Comparison of ENCODE assay signal across 8 mouse cellular contexts in genomic region chr11:115153699-115154292, GRCm38 (mm10). TPM values are rescaled to one million over a fixed set of nuclear protein-coding genes. Genes with fewer than 3 reads are reported as not detected.
DNase-seq lines count a peak whose midpoint lies in the region; ATAC-seq and TF ChIP-seq lines count a peak whose summit lies in the region.

No protein-coding gene starts in this region.

- 0 out of 2 replicates have a peak overlapping the region, but pooled peaks have one; percentile 5 for H3K9ac ChIP-seq in ES-Bruce4 (ENCODE audit: low read depth, poor library complexity, severe bottlenecking)
- H3K9ac ChIP-seq in embryonic facial prominence, embryonic 15.5 days = no peak overlapping the region
- peak overlapping the region; percentile 22; the same call in 1 of the 2 replicates for H3K9ac ChIP-seq in heart, embryonic 16.5 days (ENCODE audit: low read length)
- peak overlapping the region; percentile 43; the same call in 1 of the 2 replicates for H3K9ac ChIP-seq in lung, embryonic 16.5 days (ENCODE audit: low read length)

- no peak for TF ChIP-seq EP300 in ES-Bruce4 (IDR thresholded peaks at IDR 0.05; ENCODE audit: insufficient read depth, low read depth, low read length)

- no peak overlapping the region for H3K27ac ChIP-seq in ES-Bruce4 (ENCODE audit: insufficient read depth, low read length)
- H3K27ac ChIP-seq in bone marrow, adult 2 months (ENCODE audit: control insufficient read depth, insufficient read depth, low read depth, low read length, poor library complexity) = peak overlapping the region; percentile 77
- H3K27ac ChIP-seq in embryonic facial prominence, embryonic 15.5 days (replicated peaks) = no peak overlapping the region
- H3K27ac ChIP-seq in heart, embryonic 16.5 days (ENCODE audit: low read length) = no peak overlapping the region
- H3K27ac ChIP-seq in lung, embryonic 16.5 days (ENCODE audit: low read length) = no peak overlapping the region
- H3K27ac ChIP-seq in olfactory bulb, adult 2 months (ENCODE audit: insufficient read depth, low read depth, low read length) = no peak overlapping the region

- peak; percentile 84 for DNase-seq in kidney, postnatal 14 days
- peak; percentile 94 for DNase-seq in thymus, postnatal 14 days

- TF ChIP-seq CTCF in ES-Bruce4 (IDR thresholded peaks at IDR 0.05; ENCODE audit: low read depth, low read length) = peak; percentile 91
- TF ChIP-seq CTCF in bone marrow, adult 2 months (IDR thresholded peaks at IDR 0.05; ENCODE audit: control insufficient read depth, insufficient read depth, low read length) = peak; percentile 93
- TF ChIP-seq CTCF in olfactory bulb, adult 2 months (IDR thresholded peaks at IDR 0.05; ENCODE audit: insufficient read depth, low read depth, low read length) = peak; percentile 49; the same call in 1 of the 2 replicates

- H3K36me3 ChIP-seq in ES-Bruce4 (ENCODE audit: control insufficient read depth, insufficient read depth, low read length, poor library complexity, severe bottlenecking) = no peaks in the 10 kb centered on the region
- H3K36me3 ChIP-seq in embryonic facial prominence, embryonic 15.5 days = no peaks in the 10 kb centered on the region
- H3K36me3 ChIP-seq in heart, embryonic 16.5 days (ENCODE audit: control insufficient read depth, insufficient read depth) = no peaks in the 10 kb centered on the region
- H3K36me3 ChIP-seq in lung, embryonic 16.5 days (ENCODE audit: control insufficient read depth, insufficient read depth, low read length) = no peaks in the 10 kb centered on the region

- H3K9me3 ChIP-seq in ES-Bruce4 (replicated peaks; ENCODE audit: control insufficient read depth, insufficient read depth, low read length, poor library complexity, severe bottlenecking) = no peaks in the 10 kb centered on the region
- no peaks in the 10 kb centered on the region for H3K9me3 ChIP-seq in embryonic facial prominence, embryonic 15.5 days (replicated peaks)
- H3K9me3 ChIP-seq in heart, embryonic 16.5 days (replicated peaks; ENCODE audit: control insufficient read depth, low read length) = peaks cover 5% of the 10 kb centered on the region; the same call in 1 of the 2 replicates
- H3K9me3 ChIP-seq in lung, embryonic 16.5 days (ENCODE audit: control insufficient read depth, low read length) = no peaks in the 10 kb centered on the region

- H3K4me2 ChIP-seq in embryonic facial prominence, embryonic 15.5 days (replicated peaks) = peak overlapping the region; percentile 49
- peak overlapping the region; percentile 61 for H3K4me2 ChIP-seq in heart, embryonic 16.5 days (ENCODE audit: low read depth, low read length)
- peak overlapping the region; percentile 53 for H3K4me2 ChIP-seq in lung, embryonic 16.5 days (ENCODE audit: low read depth, low read length)

- H3K4me1 ChIP-seq in ES-Bruce4 (ENCODE audit: control insufficient read depth, insufficient read depth, low read length) = no peaks in the 10 kb centered on the region
- H3K4me1 ChIP-seq in bone marrow, adult 2 months (ENCODE audit: control insufficient read depth, insufficient read depth, low read length) = peaks cover 14% of the 10 kb centered on the region
- peaks cover 23% of the 10 kb centered on the region; the same call in 1 of the 2 replicates for H3K4me1 ChIP-seq in embryonic facial prominence, embryonic 15.5 days
- peaks cover 16% of the 10 kb centered on the region; the same call in 1 of the 2 replicates for H3K4me1 ChIP-seq in heart, embryonic 16.5 days (ENCODE audit: control insufficient read depth, insufficient read depth, low read length)
- H3K4me1 ChIP-seq in lung, embryonic 16.5 days (replicated peaks; ENCODE audit: control insufficient read depth, insufficient read depth, low read length) = peaks cover 21% of the 10 kb centered on the region
- H3K4me1 ChIP-seq in olfactory bulb, adult 2 months (ENCODE audit: control insufficient read depth, insufficient read depth, low read length) = peaks cover 10% of the 10 kb centered on the region; the same call in 1 of the 2 replicates

- peak; percentile 63 for ATAC-seq in embryonic facial prominence, embryonic 15.5 days (ENCODE audit: insufficient number of reproducible peaks, low FRiP score, low TSS enrichment, low read depth)
- ATAC-seq in heart, embryonic 16.5 days (replicated peaks; ENCODE audit: extremely low read depth, insufficient read depth, low FRiP score) = peak; percentile 57
- peak; percentile 74 for ATAC-seq in lung, embryonic 16.5 days (ENCODE audit: low read depth)

- H3K27me3 ChIP-seq in ES-Bruce4 (ENCODE audit: control insufficient read depth, insufficient read depth, low read length, poor library complexity, severe bottlenecking) = no peaks in the 10 kb centered on the region
- H3K27me3 ChIP-seq in embryonic facial prominence, embryonic 15.5 days = peaks cover 40% of the 10 kb centered on the region
- peaks cover 44% of the 10 kb centered on the region for H3K27me3 ChIP-seq in heart, embryonic 16.5 days (ENCODE audit: control insufficient read depth, insufficient read depth, low read length)
- peaks cover 27% of the 10 kb centered on the region for H3K27me3 ChIP-seq in lung, embryonic 16.5 days (ENCODE audit: control insufficient read depth, insufficient read depth, low read depth, low read length)

- WGBS in bone marrow, adult 2 months = under 1% methylated on average over 35 of the region's 35 CpGs
- under 1% methylated on average over 35 of the region's 35 CpGs for WGBS in embryonic facial prominence, embryonic 15.5 days
- under 1% methylated on average over 35 of the region's 35 CpGs for WGBS in heart, embryonic 16.5 days
- WGBS in lung, embryonic 16.5 days = under 1% methylated on average over 34 of the region's 35 CpGs
- 2% methylated on average over 35 of the region's 35 CpGs for WGBS in olfactory bulb, adult 2 months

- peak overlapping the region; percentile 70 for H3K4me3 ChIP-seq in ES-Bruce4 (ENCODE audit: low read depth, low read length)
- peak overlapping the region; percentile 83 for H3K4me3 ChIP-seq in bone marrow, adult 2 months (replicated peaks; ENCODE audit: control insufficient read depth, low read depth, low read length)
- H3K4me3 ChIP-seq in embryonic facial prominence, embryonic 15.5 days (replicated peaks) = peak overlapping the region; percentile 31
- peak overlapping the region; percentile 44 for H3K4me3 ChIP-seq in heart, embryonic 16.5 days (ENCODE audit: low read length)
- peak overlapping the region; percentile 46 for H3K4me3 ChIP-seq in lung, embryonic 16.5 days (ENCODE audit: low read length)
- H3K4me3 ChIP-seq in olfactory bulb, adult 2 months (ENCODE audit: insufficient read depth, low read depth, low read length) = peak overlapping the region; percentile 15

- peak; percentile 61 for TF ChIP-seq POLR2A in ES-Bruce4 (IDR thresholded peaks at IDR 0.05; ENCODE audit: insufficient read depth, low read length)
- TF ChIP-seq POLR2A in bone marrow, adult 2 months (IDR thresholded peaks at IDR 0.05; ENCODE audit: borderline replicate concordance, control insufficient read depth, low read depth, low read length) = peak; percentile 82
- TF ChIP-seq POLR2A in olfactory bulb, adult 2 months (IDR thresholded peaks at IDR 0.05; ENCODE audit: insufficient read depth, low read depth, low read length) = no peak

RNA-seq across cellular contexts. Expression of gene Slc9a3r1, which starts 9.3 kb away (rescaled TPM):
- 73.2 and 77.8 TPM in 2 replicates for polyA plus RNA-seq in ES-Bruce4 (2011; ENCODE audit: insufficient read depth, insufficient read length, low read depth, missing spikeins)
- 21.9 and 51.0 TPM in 2 replicates for polyA plus RNA-seq in bone marrow, adult 2 months (2011; ENCODE audit: insufficient read depth, insufficient read length, low replicate concordance, missing spikeins)
- 45.2 and 51.8 TPM in 2 replicates for polyA plus RNA-seq in embryonic facial prominence, embryonic 15.5 days (2015; fragmentation: Nextera tagmentation; extraction: Ambion mirVana)
- polyA plus RNA-seq in heart, embryonic 16.5 days (2015; fragmentation: Nextera tagmentation; extraction: Ambion mirVana) = 34.2 and 51.7 TPM in 2 replicates
- polyA plus RNA-seq in lung, embryonic 16.5 days (2015; fragmentation: Nextera tagmentation; extraction: Ambion mirVana) = 63.2 and 68.7 TPM in 2 replicates
- polyA plus RNA-seq in olfactory bulb, adult 2 months (2012; ENCODE audit: insufficient read depth, insufficient read length, low replicate concordance, missing spikeins) = 241 TPM in 1 of 2 replicates, not detected in the other

RNA-seq across cellular contexts. Expression of gene Cd300lf, which starts 20.0 kb away (rescaled TPM):
- polyA plus RNA-seq in ES-Bruce4 (2011; ENCODE audit: insufficient read depth, insufficient read length, low read depth, missing spikeins) = 1.1 TPM in 1 of 2 replicates, not detected in the other
- 39.9 and 79.7 TPM in 2 replicates for polyA plus RNA-seq in bone marrow, adult 2 months (2011; ENCODE audit: insufficient read depth, insufficient read length, low replicate concordance, missing spikeins)
- polyA plus RNA-seq in embryonic facial prominence, embryonic 15.5 days (2015; fragmentation: Nextera tagmentation; extraction: Ambion mirVana) = 0.96 and 1.0 TPM in 2 replicates
- polyA plus RNA-seq in heart, embryonic 16.5 days (2015; fragmentation: Nextera tagmentation; extraction: Ambion mirVana) = 0.72 and 0.87 TPM in 2 replicates
- polyA plus RNA-seq in lung, embryonic 16.5 days (2015; fragmentation: Nextera tagmentation; extraction: Ambion mirVana) = 2.8 and 3.1 TPM in 2 replicates
- polyA plus RNA-seq in olfactory bulb, adult 2 months (2012; ENCODE audit: insufficient read depth, insufficient read length, low replicate concordance, missing spikeins) = not detected in 2 replicates

RNA-seq across cellular contexts. Expression of gene Tmem104, which starts 33.5 kb away (rescaled TPM):
- 4.8 and 8.0 TPM in 2 replicates for polyA plus RNA-seq in ES-Bruce4 (2011; ENCODE audit: insufficient read depth, insufficient read length, low read depth, missing spikeins)
- polyA plus RNA-seq in bone marrow, adult 2 months (2011; ENCODE audit: insufficient read depth, insufficient read length, low replicate concordance, missing spikeins) = 3.1 and 5.8 TPM in 2 replicates
- 12.6 and 13.9 TPM in 2 replicates for polyA plus RNA-seq in embryonic facial prominence, embryonic 15.5 days (2015; fragmentation: Nextera tagmentation; extraction: Ambion mirVana)
- 6.6 and 7.1 TPM in 2 replicates for polyA plus RNA-seq in heart, embryonic 16.5 days (2015; fragmentation: Nextera tagmentation; extraction: Ambion mirVana)
- polyA plus RNA-seq in lung, embryonic 16.5 days (2015; fragmentation: Nextera tagmentation; extraction: Ambion mirVana) = 8.6 and 9.1 TPM in 2 replicates
- polyA plus RNA-seq in olfactory bulb, adult 2 months (2012; ENCODE audit: insufficient read depth, insufficient read length, low replicate concordance, missing spikeins) = not detected in 2 replicates

RNA-seq across cellular contexts. Expression of gene Nat9, which starts 33.9 kb away (rescaled TPM):
- 13.1 and 16.2 TPM in 2 replicates for polyA plus RNA-seq in ES-Bruce4 (2011; ENCODE audit: insufficient read depth, insufficient read length, low read depth, missing spikeins)
- polyA plus RNA-seq in bone marrow, adult 2 months (2011; ENCODE audit: insufficient read depth, insufficient read length, low replicate concordance, missing spikeins) = 19.4 and 24.2 TPM in 2 replicates
- 30.9 and 41.6 TPM in 2 replicates for polyA plus RNA-seq in embryonic facial prominence, embryonic 15.5 days (2015; fragmentation: Nextera tagmentation; extraction: Ambion mirVana)
- 18.6 and 20.8 TPM in 2 replicates for polyA plus RNA-seq in heart, embryonic 16.5 days (2015; fragmentation: Nextera tagmentation; extraction: Ambion mirVana)
- 26.0 and 29.8 TPM in 2 replicates for polyA plus RNA-seq in lung, embryonic 16.5 days (2015; fragmentation: Nextera tagmentation; extraction: Ambion mirVana)
- polyA plus RNA-seq in olfactory bulb, adult 2 months (2012; ENCODE audit: insufficient read depth, insufficient read length, low replicate concordance, missing spikeins) = not detected in 2 replicates

Comparison
In these comparisons a context has a peak if more than half of its experiments do, and no peak if none do; other contexts are left out.
1. H3K4me3 ChIP-seq: peak in every context shown above with its lines; median percentile 83 in bone marrow, adult 2 months; 70 in ES-Bruce4; 46 in lung, embryonic 16.5 days; 44 in heart, embryonic 16.5 days; 31 in embryonic facial prominence, embryonic 15.5 days; 15 in olfactory bulb, adult 2 months.
2. RNA of gene Cd300lf, which starts 20.0 kb away (polyA plus RNA-seq): 39.9 to 79.7 TPM in bone marrow, adult 2 months; 2.8 to 3.1 TPM in lung, embryonic 16.5 days, 1.1 TPM in ES-Bruce4, 0.96 to 1.0 TPM in embryonic facial prominence, embryonic 15.5 days, 0.72 to 0.87 TPM in heart, embryonic 16.5 days and not detected in olfactory bulb, adult 2 months; every median in the first group is over 10 times any median in the second.
3. Peak in every context shown above with its lines, with median percentiles within 50 percentile points of each other: CTCF ChIP-seq, ATAC-seq and H3K4me2 ChIP-seq.